Mouse (Mus musculus): ENCODE data around the gene Cyp8b1.

The Cyp8b1 gene

GRCm38 (mm10) chr9:121915056-121915455, 1.0 kb downstream of the Cyp8b1 start:
- no peak for DNase-seq (ENCODE audit: low spot score in 2 of 2)

- DNase-seq (ENCODE audit: low spot score in 2 of 2): no peak
Measured at GRCm38 (mm10) chr9:121914226-121914757, 1.8 kb downstream of the Cyp8b1 start.

- no peak for DNase-seq (ENCODE audit: low spot score in 2 of 2)
Measured at GRCm38 (mm10) chr9:121912786-121913185, 3.3 kb downstream of the Cyp8b1 start.

- no peak for DNase-seq (ENCODE audit: low spot score in 2 of 2)
Measured at GRCm38 (mm10) chr9:121911196-121911595, 4.9 kb downstream of the Cyp8b1 start.

GRCm38 (mm10) chr9:121909635-121910034, 6.5 kb downstream of the Cyp8b1 start:
- DNase-seq (ENCODE audit: low spot score in 2 of 2): no peak

GRCm38 (mm10) chr9:121908321-121908720, 7.8 kb downstream of the Cyp8b1 start:
- no peak for DNase-seq (ENCODE audit: low spot score in 2 of 2)

- no peak for DNase-seq (ENCODE audit: low spot score in 2 of 2)
Measured at GRCm38 (mm10) chr9:121907356-121908070, 8.6 kb downstream of the Cyp8b1 start.

GRCm38 (mm10) chr9:121906456-121906855, 9.6 kb downstream of the Cyp8b1 start:
- peak in 1 of 2 experiments; percentile 0 for DNase-seq (ENCODE audit: low spot score in 2 of 2)

GRCm38 (mm10) chr9:121905556-121906185, 10.4 kb downstream of the Cyp8b1 start:
- peak in 1 of 2 experiments; percentile 0 for DNase-seq (ENCODE audit: low spot score in 2 of 2)

GRCm38 (mm10) chr9:121904946-121905345, 11.2 kb downstream of the Cyp8b1 start:
- no peak for DNase-seq (ENCODE audit: low spot score in 2 of 2)

- no peak for DNase-seq (ENCODE audit: low spot score in 2 of 2)
Measured at GRCm38 (mm10) chr9:121904319-121904718, 11.8 kb downstream of the Cyp8b1 start.

- DNase-seq (ENCODE audit: low spot score in 2 of 2): peak in 1 of 2 experiments; percentile 18
Measured at GRCm38 (mm10) chr9:121903476-121904305, 12.4 kb downstream of the Cyp8b1 start.

- DNase-seq (ENCODE audit: low spot score in 2 of 2): peak in 1 of 2 experiments; percentile 5
Measured at GRCm38 (mm10) chr9:121901710-121902700, 14.1 kb downstream of the Cyp8b1 start.

- peak in 1 of 2 experiments; percentile 0 for DNase-seq (ENCODE audit: low spot score in 2 of 2)
Measured at GRCm38 (mm10) chr9:121900282-121900855, 15.7 kb downstream of the Cyp8b1 start.

- DNase-seq (ENCODE audit: low spot score in 2 of 2): no peak
Measured at GRCm38 (mm10) chr9:121899306-121899705, 16.8 kb downstream of the Cyp8b1 start.

- DNase-seq (ENCODE audit: low spot score in 2 of 2): no peak
Measured at GRCm38 (mm10) chr9:121898245-121898644, 17.9 kb downstream of the Cyp8b1 start, which contains the start of gene Ackr2. TSS of gene Ackr2 (plus strand) at chr9:121898355.

GRCm38 (mm10) chr9:121896820-121897219, 19.3 kb downstream of the Cyp8b1 start:
- no peak for DNase-seq (ENCODE audit: low spot score in 2 of 2)

GRCm38 (mm10) chr9:121895392-121895993, 20.6 kb downstream of the Cyp8b1 start:
- DNase-seq (ENCODE audit: low spot score in 2 of 2): no peak

- no peak for DNase-seq (ENCODE audit: low spot score in 2 of 2)
Measured at GRCm38 (mm10) chr9:121894447-121894846, 21.7 kb downstream of the Cyp8b1 start.

Data from urinary bladder, postnatal 36 days (tissue).